Mouse (Mus musculus): ENCODE measurements around the gene Ankrd31. TPM values are rescaled to one million over a fixed set of nuclear protein-coding genes. Genes with fewer than 3 reads are reported as not detected.
"Not testable (repeated sequence)": the region's sequence is repeated elsewhere in the genome, so short reads cannot be mapped to it uniquely, and the experiment has no call there.

Ankrd31 gene
- polyA plus RNA-seq, 1 experiment from 2014 or later = not detected

GRCm38 (mm10) chr13:96746055-96746454 lies 2.0 kb upstream of the Ankrd31 start:
- H3K4me3 ChIP-seq = no peak overlapping the region
- H3K27me3 ChIP-seq = no peaks in the 10 kb centered on the region
- no peak for ATAC-seq (ENCODE audit: low FRiP score)
- no peak overlapping the region for H3K4me2 ChIP-seq
- 0 out of 2 replicates have a peak, but pooled peaks cover 6% of the 10 kb centered on the region for H3K4me1 ChIP-seq (replicated peaks)
- H3K9me3 ChIP-seq = no peaks in the 10 kb centered on the region
- H3K27ac ChIP-seq = no peak overlapping the region
- 35% methylated on average over 6 of the region's 6 CpGs for WGBS
- no peaks in the 10 kb centered on the region for H3K36me3 ChIP-seq
- no peak overlapping the region for H3K9ac ChIP-seq

- no peak overlapping the region for H3K4me2 ChIP-seq
- ATAC-seq (ENCODE audit: low FRiP score) = no peak
- H3K27me3 ChIP-seq = no peaks in the 10 kb centered on the region
- H3K27ac ChIP-seq = no peak overlapping the region
- no peak overlapping the region for H3K9ac ChIP-seq
- no peak overlapping the region for H3K4me3 ChIP-seq
- H3K9me3 ChIP-seq = no peaks in the 10 kb centered on the region
- no peaks in the 10 kb centered on the region for H3K36me3 ChIP-seq
- 88% methylated on average over 6 of the region's 6 CpGs for WGBS
- H3K4me1 ChIP-seq (replicated peaks) = 0 out of 2 replicates have a peak, but pooled peaks cover 6% of the 10 kb centered on the region
Observed at GRCm38 (mm10) chr13:96749859-96750258, 1.8 kb downstream of the Ankrd31 start.

- Histone ChIP-seq H3K27me3 (no peaks in the 10 kb centered on the region), H3K27ac (no peak overlapping the region), H3K4me3 (no peak overlapping the region), H3K9ac (no peak overlapping the region), H3K36me3 (no peaks in the 10 kb centered on the region), H3K4me2 (no peak overlapping the region), H3K9me3 (peaks cover 10% of the 10 kb centered on the region; the same call in 1 of the 2 replicates), H3K4me1 (replicated peaks) (no peaks in the 10 kb centered on the region)
- no peak for ATAC-seq (ENCODE audit: low FRiP score)
- 92% methylated on average over 2 of the region's 2 CpGs for WGBS
Observed at GRCm38 (mm10) chr13:96760848-96761247, 12.8 kb downstream of the Ankrd31 start.

GRCm38 (mm10) chr13:96786071-96786470 lies 38.0 kb downstream of the Ankrd31 start:
- H3K27ac ChIP-seq; H3K4me2 ChIP-seq; H3K9me3 ChIP-seq; H3K4me3 ChIP-seq; H3K4me1 ChIP-seq (replicated peaks); H3K9ac ChIP-seq; H3K36me3 ChIP-seq; ATAC-seq (ENCODE audit: low FRiP score); H3K27me3 ChIP-seq: not testable (repeated sequence)
- WGBS = 88% methylated on average over 5 of the region's 5 CpGs

- Histone ChIP-seq H3K4me3 (no peak overlapping the region), H3K27ac (no peak overlapping the region), H3K9me3 (no peaks in the 10 kb centered on the region), H3K9ac (no peak overlapping the region), H3K36me3 (no peaks in the 10 kb centered on the region), H3K27me3 (no peaks in the 10 kb centered on the region), H3K4me1 (replicated peaks) (no peaks in the 10 kb centered on the region), H3K4me2 (no peak overlapping the region)
- 86% methylated on average over 2 of the region's 2 CpGs for WGBS
- ATAC-seq (ENCODE audit: low FRiP score) = no peak
Observed at GRCm38 (mm10) chr13:96793451-96793850, 45.4 kb downstream of the Ankrd31 start.

GRCm38 (mm10) chr13:96795301-96795700 lies 47.2 kb downstream of the Ankrd31 start:
- H3K4me1 ChIP-seq (replicated peaks) = no peaks in the 10 kb centered on the region
- WGBS = 81% methylated on average over 3 of the region's 3 CpGs
- no peak for ATAC-seq (ENCODE audit: low FRiP score)
- H3K9ac ChIP-seq = no peak overlapping the region
- H3K4me2 ChIP-seq = no peak overlapping the region
- no peak overlapping the region for H3K27ac ChIP-seq
- H3K9me3 ChIP-seq = no peaks in the 10 kb centered on the region
- H3K36me3 ChIP-seq = no peaks in the 10 kb centered on the region
- no peak overlapping the region for H3K4me3 ChIP-seq
- H3K27me3 ChIP-seq = no peaks in the 10 kb centered on the region

GRCm38 (mm10) chr13:96797500-96797899 lies 49.4 kb downstream of the Ankrd31 start:
- no peaks in the 10 kb centered on the region for H3K36me3 ChIP-seq
- no peak overlapping the region for H3K4me2 ChIP-seq
- ATAC-seq (ENCODE audit: low FRiP score) = no peak
- H3K9me3 ChIP-seq = no peaks in the 10 kb centered on the region
- no peak overlapping the region for H3K4me3 ChIP-seq
- H3K27ac ChIP-seq = no peak overlapping the region
- no peak overlapping the region for H3K9ac ChIP-seq
- WGBS = 53% methylated on average over 2 of the region's 2 CpGs
- no peaks in the 10 kb centered on the region for H3K27me3 ChIP-seq
- H3K4me1 ChIP-seq (replicated peaks) = no peaks in the 10 kb centered on the region

GRCm38 (mm10) chr13:96849752-96850151 lies 101.7 kb downstream of the Ankrd31 start:
- no peaks in the 10 kb centered on the region for H3K36me3 ChIP-seq
- no peak overlapping the region for H3K9ac ChIP-seq
- H3K27ac ChIP-seq = no peak overlapping the region
- 79% methylated on average over 1 of the region's 1 CpGs for WGBS
- no peaks in the 10 kb centered on the region for H3K9me3 ChIP-seq
- H3K4me1 ChIP-seq (replicated peaks) = no peaks in the 10 kb centered on the region
- no peak overlapping the region for H3K4me2 ChIP-seq
- no peaks in the 10 kb centered on the region for H3K27me3 ChIP-seq
- no peak for ATAC-seq (ENCODE audit: low FRiP score)
- H3K4me3 ChIP-seq = no peak overlapping the region

- no peaks in the 10 kb centered on the region for H3K36me3 ChIP-seq
Observed at GRCm38 (mm10) chr13:96852133-96852532, 104.1 kb downstream of the Ankrd31 start.

GRCm38 (mm10) chr13:96853256-96853655 lies 105.2 kb downstream of the Ankrd31 start:
- 53% methylated on average over 1 of the region's 1 CpGs for WGBS
- H3K4me1 ChIP-seq (replicated peaks) = no peaks in the 10 kb centered on the region
- H3K4me2 ChIP-seq = no peak overlapping the region
- H3K27me3 ChIP-seq = no peaks in the 10 kb centered on the region
- H3K9ac ChIP-seq = no peak overlapping the region
- no peaks in the 10 kb centered on the region for H3K36me3 ChIP-seq
- no peak overlapping the region for H3K27ac ChIP-seq
- no peaks in the 10 kb centered on the region for H3K9me3 ChIP-seq
- no peak overlapping the region for H3K4me3 ChIP-seq
- ATAC-seq (ENCODE audit: low FRiP score) = no peak

More at GRCm38 (mm10) chr13:96852133-96852532, 104.1 kb downstream of the Ankrd31 start:
- Histone ChIP-seq H3K4me3 (no peak overlapping the region), H3K9ac (no peak overlapping the region), H3K9me3 (no peaks in the 10 kb centered on the region), H3K27me3 (no peaks in the 10 kb centered on the region), H3K27ac (no peak overlapping the region), H3K4me2 (no peak overlapping the region), H3K4me1 (replicated peaks) (no peaks in the 10 kb centered on the region)
- ATAC-seq (ENCODE audit: low FRiP score) = no peak
- WGBS = 77% methylated on average over 2 of the region's 2 CpGs

- ATAC-seq (ENCODE audit: low FRiP score) = no peak
- no peaks in the 10 kb centered on the region for H3K36me3 ChIP-seq
- no peak overlapping the region for H3K9ac ChIP-seq
- 26% methylated on average over 3 of the region's 3 CpGs for WGBS
- no peak overlapping the region for H3K4me2 ChIP-seq
- no peaks in the 10 kb centered on the region for H3K9me3 ChIP-seq
- no peak overlapping the region for H3K4me3 ChIP-seq
- H3K27ac ChIP-seq = no peak overlapping the region
- no peaks in the 10 kb centered on the region for H3K27me3 ChIP-seq
- no peaks in the 10 kb centered on the region for H3K4me1 ChIP-seq (replicated peaks)
Observed at GRCm38 (mm10) chr13:96855191-96855590, 107.1 kb downstream of the Ankrd31 start.

- Histone ChIP-seq H3K9me3 (no peaks in the 10 kb centered on the region), H3K36me3 (no peaks in the 10 kb centered on the region), H3K4me3 (no peak overlapping the region), H3K4me2 (no peak overlapping the region), H3K27ac (no peak overlapping the region), H3K27me3 (no peaks in the 10 kb centered on the region), H3K9ac (no peak overlapping the region), H3K4me1 (replicated peaks) (no peaks in the 10 kb centered on the region)
- no peak for ATAC-seq (ENCODE audit: low FRiP score)
- 98% methylated on average over 3 of the region's 3 CpGs for WGBS
Observed at GRCm38 (mm10) chr13:96859161-96859560, 111.1 kb downstream of the Ankrd31 start.

- Histone ChIP-seq H3K4me3 (no peak overlapping the region), H3K27me3 (no peaks in the 10 kb centered on the region), H3K27ac (no peak overlapping the region), H3K9ac (no peak overlapping the region), H3K9me3 (no peaks in the 10 kb centered on the region), H3K4me1 (replicated peaks) (no peaks in the 10 kb centered on the region), H3K4me2 (no peak overlapping the region), H3K36me3 (no peaks in the 10 kb centered on the region)
- no peak for ATAC-seq (ENCODE audit: low FRiP score)
- WGBS = 85% methylated on average over 4 of the region's 4 CpGs
Observed at GRCm38 (mm10) chr13:96870742-96871141, 122.7 kb downstream of the Ankrd31 start.

All from hindbrain, embryonic 13.5 days (tissue).